Mouse (Mus musculus) intestine, postnatal 0 days (tissue): ENCODE results near the gene Cenpx. TPM values are rescaled to one million over a fixed set of nuclear protein-coding genes. Genes with fewer than 3 reads are reported as not detected.

Experiments used
- ATAC-seq: fragments of 200-750 bp; cut with Nextera tagmentation; 2 replicates; pipeline ENCODE4 v1.8.0; 2017; ENCODE audit warnings: mild to moderate bottlenecking, moderate TSS enrichment, moderate library complexity
- H3K27ac ChIP-seq: fragments of 300-500 bp; sonication (generic); 2 replicates; pipeline ENCODE4 v1.5.1; 2014; ENCODE audit warnings: mild to moderate bottlenecking, low read depth, low read length, moderate library complexity
- H3K27me3 ChIP-seq: fragments of 300-500 bp; sonication (generic); replicated peaks from 2 replicates; pipeline ENCODE4 v1.6.1; 2014; ENCODE audit warnings: low read length, mixed read lengths; ENCODE audit not compliant: control insufficient read depth, insufficient read depth
- H3K36me3 ChIP-seq: fragments of 300-500 bp; sonication (generic); 2 replicates; pipeline ENCODE4 v1.6.1; 2014; ENCODE audit warnings: mild to moderate bottlenecking, moderate library complexity; ENCODE audit not compliant: control insufficient read depth, insufficient read depth
- H3K4me1 ChIP-seq: fragments of 300-500 bp; sonication (generic); replicated peaks from 2 replicates; pipeline ENCODE4 v1.6.1; 2014; ENCODE audit warnings: antibody characterized with exemption, low read length, mixed read lengths; ENCODE audit not compliant: control insufficient read depth, insufficient read depth
- H3K4me2 ChIP-seq: fragments of 300-500 bp; sonication (generic); replicated peaks from 2 replicates; pipeline ENCODE4 v1.6.1; 2014; ENCODE audit warnings: low read depth, mild to moderate bottlenecking, moderate library complexity
- H3K4me3 ChIP-seq: fragments of 300-500 bp; sonication (generic); 2 replicates; pipeline ENCODE4 v1.5.1; 2014; ENCODE audit warnings: low read depth, low read length
- H3K9ac ChIP-seq: fragments of 300-500 bp; sonication (generic); 2 replicates; pipeline ENCODE4 v1.6.1; 2014; ENCODE audit warnings: mild to moderate bottlenecking, low read depth, low read length
- H3K9me3 ChIP-seq: fragments of 300-500 bp; sonication (generic); 2 replicates; pipeline ENCODE4 v1.6.1; 2016; ENCODE audit warnings: mixed run types; ENCODE audit not compliant: control insufficient read depth
- CTCF ChIP-seq: sonication (generic); IDR thresholded peaks from 2 replicates; pipeline ENCODE4 v1.5.1; 2016; ENCODE audit warnings: low read depth, mild to moderate bottlenecking, control low read depth, antibody characterized with exemption, moderate library complexity
- WGBS: fragments of 180-500 bp; shearing (Covaris S2); extraction: QIAGEN DNeasy Blood & Tissue Kit; methylation state at CpG from one replicate; pipeline ENCODE4 v1.1.7; 2014; 5-methylcytosine and 5-hydroxymethylcytosine counted together
- polyA plus RNA-seq: library from polyadenylated mRNA; unstranded; fragments of >200 nt; fragmentation: Nextera tagmentation; extraction: Ambion mirVana; gene quantifications from 2 replicates; pipeline ENCODE4 v1.2.1, GENCODE M21; 2015

The Cenpx gene
- polyA plus RNA-seq, 1 experiment from 2014 or later, result 131 TPM

GRCm38 (mm10) chr11:120666617-120667016 lies 46.9 kb downstream of the Cenpx start:
- no peak for ATAC-seq
- TF ChIP-seq CTCF, result no peak
- no peak overlapping the region for H3K4me2 ChIP-seq
- H3K9ac ChIP-seq, result no peak overlapping the region
- 16% methylated on average over 3 of the region's 3 CpGs for WGBS
- H3K9me3 ChIP-seq, result no peaks in the 10 kb centered on the region
- H3K36me3 ChIP-seq, result no peaks in the 10 kb centered on the region
- H3K27ac ChIP-seq, result no peak overlapping the region
- no peak overlapping the region for H3K4me3 ChIP-seq
- peaks cover 21% of the 10 kb centered on the region for H3K27me3 ChIP-seq
- H3K4me1 ChIP-seq, result no peaks in the 10 kb centered on the region

- H3K9ac ChIP-seq, result no peak overlapping the region
- no peak overlapping the region for H3K27ac ChIP-seq
- H3K4me2 ChIP-seq, result no peak overlapping the region
- no peak overlapping the region for H3K4me3 ChIP-seq
- no peaks in the 10 kb centered on the region for H3K9me3 ChIP-seq
- H3K27me3 ChIP-seq, result peaks cover 33% of the 10 kb centered on the region
- H3K4me1 ChIP-seq, result peaks cover 2% of the 10 kb centered on the region
- TF ChIP-seq CTCF, result no peak
- WGBS, result 71% methylated on average over 3 of the region's 3 CpGs
- no peak for ATAC-seq
- no peaks in the 10 kb centered on the region for H3K36me3 ChIP-seq
Observed at GRCm38 (mm10) chr11:120665406-120665805, 48.1 kb downstream of the Cenpx start.

GRCm38 (mm10) chr11:120663714-120664113 lies 49.8 kb downstream of the Cenpx start:
- no peak for ATAC-seq
- H3K36me3 ChIP-seq, result no peaks in the 10 kb centered on the region
- H3K27me3 ChIP-seq, result peaks cover 50% of the 10 kb centered on the region
- H3K4me3 ChIP-seq, result no peak overlapping the region
- TF ChIP-seq CTCF, result no peak
- H3K4me2 ChIP-seq, result no peak overlapping the region
- H3K27ac ChIP-seq, result no peak overlapping the region
- no peak overlapping the region for H3K9ac ChIP-seq
- no peaks in the 10 kb centered on the region for H3K9me3 ChIP-seq
- peaks cover 8% of the 10 kb centered on the region for H3K4me1 ChIP-seq
- WGBS, result 64% methylated on average over 5 of the region's 5 CpGs

- Histone ChIP-seq H3K9me3 (no peaks in the 10 kb centered on the region), H3K27ac (no peak overlapping the region), H3K4me1 (peaks cover 8% of the 10 kb centered on the region), H3K27me3 (peaks cover 59% of the 10 kb centered on the region), H3K9ac (no peak overlapping the region), H3K4me2 (no peak overlapping the region), H3K4me3 (no peak overlapping the region), H3K36me3 (no peaks in the 10 kb centered on the region)
- WGBS, result 78% methylated on average over 6 of the region's 6 CpGs
- no peak for TF ChIP-seq CTCF
- no peak for ATAC-seq
Observed at GRCm38 (mm10) chr11:120662759-120663158, 50.8 kb downstream of the Cenpx start.

GRCm38 (mm10) chr11:120661076-120661460 lies 52.5 kb downstream of the Cenpx start, which contains the start of gene Notum:
Gene Notum, minus strand, starts transcription at chr11:120661175.
- H3K9me3 ChIP-seq, result no peaks in the 10 kb centered on the region
- under 1% methylated on average over 35 of the region's 35 CpGs for WGBS
- no peak for TF ChIP-seq CTCF
- H3K4me1 ChIP-seq, result peaks cover 8% of the 10 kb centered on the region
- no peaks in the 10 kb centered on the region for H3K36me3 ChIP-seq
- H3K4me2 ChIP-seq, result peak within 1 kb of the TSS; percentile 81
- H3K27me3 ChIP-seq, result peaks cover 73% of the 10 kb centered on the region
- no peak within 1 kb of the TSS for H3K27ac ChIP-seq
- no peak for ATAC-seq
- H3K4me3 ChIP-seq, result peak within 1 kb of the TSS; percentile 42
- peak within 1 kb of the TSS; percentile 31; the same call in 1 of the 2 replicates for H3K9ac ChIP-seq

Other genes starting within 250 kb of the Cenpx start
- 22.8 and 23.3 TPM in 2 replicates for gene Arl16, start 246.1 kb downstream of the Cenpx start, polyA plus RNA-seq
- 204 and 208 TPM in 2 replicates for gene Mrpl12, start 229.1 kb downstream of the Cenpx start, polyA plus RNA-seq
- gene Slc25a10, start 221.9 kb downstream of the Cenpx start, polyA plus RNA-seq, result 139 and 143 TPM in 2 replicates
- gene Gcgr, start 183.0 kb downstream of the Cenpx start, polyA plus RNA-seq, result 1.0 and 1.6 TPM in 2 replicates
- 68.7 and 73.4 TPM in 2 replicates for gene Mcrip1, start 164.0 kb downstream of the Cenpx start, polyA plus RNA-seq
- gene Ppp1r27, start 162.6 kb downstream of the Cenpx start, polyA plus RNA-seq, result 1.4 and 1.6 TPM in 2 replicates
- 2,516 and 2,539 TPM in 2 replicates for gene P4hb, start 140.5 kb downstream of the Cenpx start, polyA plus RNA-seq
- gene Arhgdia, start 132.1 kb downstream of the Cenpx start, polyA plus RNA-seq, result 474 and 493 TPM in 2 replicates
- gene Alyref, start 115.4 kb downstream of the Cenpx start, polyA plus RNA-seq, result 209 and 226 TPM in 2 replicates
- 107 and 108 TPM in 2 replicates for gene Anapc11, start 115.3 kb downstream of the Cenpx start, polyA plus RNA-seq
- 3.4 and 3.5 TPM in 2 replicates for gene Npb, start 105.3 kb downstream of the Cenpx start, polyA plus RNA-seq
- 320 and 378 TPM in 2 replicates for gene Pcyt2, start 95.8 kb downstream of the Cenpx start, polyA plus RNA-seq
- 73.1 and 77.7 TPM in 2 replicates for gene Sirt7, start 88.5 kb downstream of the Cenpx start, polyA plus RNA-seq
- gene Mafg, start 80.1 kb downstream of the Cenpx start, polyA plus RNA-seq, result 40.2 and 49.1 TPM in 2 replicates
- gene Pycr1, start 70.0 kb downstream of the Cenpx start, polyA plus RNA-seq, result 5.3 and 6.5 TPM in 2 replicates
- not detected in 2 replicates for gene Myadml2, start 65.6 kb downstream of the Cenpx start, polyA plus RNA-seq
- gene Notum, start 52.6 kb downstream of the Cenpx start, polyA plus RNA-seq, result 0.39 and 0.68 TPM in 2 replicates
- 105 and 106 TPM in 2 replicates for gene Aspscr1, start 40.8 kb downstream of the Cenpx start, polyA plus RNA-seq
- gene Lrrc45, start 187 bp upstream of the Cenpx start, polyA plus RNA-seq, result 13.5 and 14.5 TPM in 2 replicates
- 9.0 TPM in 2 replicates for gene Rac3, start 7.7 kb upstream of the Cenpx start, polyA plus RNA-seq
- gene Dcxr, start 13.5 kb upstream of the Cenpx start, polyA plus RNA-seq, result 81.1 and 88.6 TPM in 2 replicates
- gene Cbr2, start 18.4 kb upstream of the Cenpx start, polyA plus RNA-seq, result 1.2 and 1.6 TPM in 2 replicates
- 10.8 and 12.2 TPM in 2 replicates for gene Hmga1b, start 49.1 kb upstream of the Cenpx start, polyA plus RNA-seq
- 22.8 and 23.7 TPM in 2 replicates for gene Rfng, start 70.5 kb upstream of the Cenpx start, polyA plus RNA-seq
- 70.9 and 74.8 TPM in 2 replicates for gene Gps1, start 70.5 kb upstream of the Cenpx start, polyA plus RNA-seq
- gene Dus1l, start 82.7 kb upstream of the Cenpx start, polyA plus RNA-seq, result 45.5 and 48.5 TPM in 2 replicates
- 10.1 and 11.3 TPM in 2 replicates for gene Fasn, start 110.8 kb upstream of the Cenpx start, polyA plus RNA-seq
- gene Ccdc57, start 219.1 kb upstream of the Cenpx start, polyA plus RNA-seq, result 1.1 and 1.3 TPM in 2 replicates
- 7.2 and 8.0 TPM in 2 replicates for gene Slc16a3, start 234.7 kb upstream of the Cenpx start, polyA plus RNA-seq